Mouse (Mus musculus): ENCODE results near the gene Vamp2.

Vamp2 gene

DNA sequence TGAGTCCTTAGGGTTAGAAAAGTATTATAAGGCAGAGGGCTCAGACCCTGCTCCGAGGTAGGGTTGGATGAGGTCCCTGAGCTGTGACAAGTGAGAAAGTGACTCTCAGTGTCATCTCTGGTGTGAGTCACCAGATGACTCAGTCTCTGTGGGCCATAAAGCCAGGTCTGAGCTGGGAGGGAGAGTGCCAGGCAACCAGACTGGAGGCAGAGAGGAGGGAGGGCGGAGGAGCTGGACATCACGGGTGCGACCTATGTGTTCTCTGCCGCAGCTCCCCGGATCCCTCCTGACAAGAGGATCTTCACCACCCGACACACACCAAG, 14.1 kb downstream of the Vamp2 start:
- H3K36me3 ChIP-seq (ENCODE audit: insufficient read depth, low read length): peaks cover 69% of the 10 kb centered on the region
- no peak overlapping the region for H3K4me3 ChIP-seq (replicated peaks; ENCODE audit: low read length)
- H3K4me1 ChIP-seq (replicated peaks; ENCODE audit: low read depth, low read length): peaks cover 53% of the 10 kb centered on the region
- TF ChIP-seq NANOG (IDR thresholded peaks at IDR 0.05; ENCODE audit: borderline replicate concordance, low read length) (no peak), POU5F1 (IDR thresholded peaks at IDR 0.05; ENCODE audit: borderline replicate concordance, low read length) (no peak), CTCF (conservative IDR thresholded peaks at IDR 0.05; ENCODE audit: low read length) (no peak)
- H3K27me3 ChIP-seq (ENCODE audit: insufficient read depth, low read length): no peaks in the 10 kb centered on the region
- H3K9me3 ChIP-seq (ENCODE audit: low read length): no peaks in the 10 kb centered on the region

DNA sequence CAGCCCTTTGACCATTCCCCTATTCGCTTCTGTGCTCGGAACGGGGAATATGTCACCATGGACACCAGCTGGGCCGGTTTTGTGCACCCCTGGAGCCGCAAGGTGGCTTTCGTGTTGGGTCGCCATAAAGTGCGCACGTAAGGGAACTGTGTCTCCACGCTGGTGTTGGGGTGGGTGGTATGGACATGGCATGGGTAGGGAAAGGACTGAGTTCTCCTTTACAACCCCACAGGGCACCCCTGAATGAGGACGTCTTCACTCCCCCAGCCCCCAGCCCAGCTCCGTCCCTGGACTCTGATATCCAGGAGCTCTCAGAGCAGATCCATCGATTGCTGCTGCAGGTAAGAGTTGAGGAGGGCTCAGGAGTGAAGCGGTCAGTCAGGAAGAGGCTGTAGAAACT, 14.8 kb downstream of the Vamp2 start:
- Histone ChIP-seq H3K36me3 (ENCODE audit: insufficient read depth, low read length) (peaks cover 77% of the 10 kb centered on the region), H3K4me3 (replicated peaks; ENCODE audit: low read length) (no peak overlapping the region), H3K9me3 (ENCODE audit: low read length) (no peaks in the 10 kb centered on the region), H3K4me1 (replicated peaks; ENCODE audit: low read depth, low read length) (peaks cover 48% of the 10 kb centered on the region), H3K27me3 (ENCODE audit: insufficient read depth, low read length) (no peaks in the 10 kb centered on the region)
- TF ChIP-seq NANOG (IDR thresholded peaks at IDR 0.05; ENCODE audit: borderline replicate concordance, low read length) (no peak), POU5F1 (IDR thresholded peaks at IDR 0.05; ENCODE audit: borderline replicate concordance, low read length) (no peak), CTCF (conservative IDR thresholded peaks at IDR 0.05; ENCODE audit: low read length) (no peak)

GRCm38 (mm10) chr11:69103531-69104435, 15.5 kb downstream of the Vamp2 start:
- Histone ChIP-seq H3K27me3 (ENCODE audit: insufficient read depth, low read length) (no peaks in the 10 kb centered on the region), H3K36me3 (ENCODE audit: insufficient read depth, low read length) (peaks cover 83% of the 10 kb centered on the region), H3K9me3 (ENCODE audit: low read length) (no peaks in the 10 kb centered on the region), H3K4me3 (replicated peaks; ENCODE audit: low read length) (no peak overlapping the region), H3K4me1 (replicated peaks; ENCODE audit: low read depth, low read length) (peaks cover 46% of the 10 kb centered on the region)
- no peak for TF ChIP-seq POU5F1 (IDR thresholded peaks at IDR 0.05; ENCODE audit: borderline replicate concordance, low read length)
- TF ChIP-seq CTCF (conservative IDR thresholded peaks at IDR 0.05; ENCODE audit: low read length): no peak
- TF ChIP-seq NANOG (IDR thresholded peaks at IDR 0.05; ENCODE audit: borderline replicate concordance, low read length): no peak

DNA sequence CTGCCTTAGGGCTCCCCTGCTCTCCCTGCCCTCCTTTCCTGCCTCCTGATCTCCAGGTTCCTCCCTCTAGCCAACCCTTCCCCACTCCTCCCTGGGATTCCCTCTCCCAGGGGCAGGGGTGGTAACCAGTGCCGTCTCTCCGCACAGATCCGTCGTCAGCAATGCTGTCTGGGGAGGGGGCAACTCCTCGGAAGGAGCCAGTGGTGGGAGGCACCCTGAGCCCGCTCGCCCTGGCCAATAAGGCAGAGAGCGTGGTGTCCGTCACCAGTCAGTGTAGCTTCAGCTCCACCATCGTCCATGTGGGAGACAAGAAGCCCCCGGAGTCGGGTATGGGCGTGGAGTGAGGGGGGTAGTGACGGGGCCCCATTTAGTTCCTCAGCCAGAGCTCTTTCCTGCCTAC, 16.2 kb downstream of the Vamp2 start:
- Histone ChIP-seq H3K4me3 (replicated peaks; ENCODE audit: low read length) (no peak overlapping the region), H3K9me3 (ENCODE audit: low read length) (no peaks in the 10 kb centered on the region), H3K36me3 (ENCODE audit: insufficient read depth, low read length) (peaks cover 90% of the 10 kb centered on the region), H3K4me1 (replicated peaks; ENCODE audit: low read depth, low read length) (peaks cover 47% of the 10 kb centered on the region), H3K27me3 (ENCODE audit: insufficient read depth, low read length) (no peaks in the 10 kb centered on the region)
- TF ChIP-seq NANOG (IDR thresholded peaks at IDR 0.05; ENCODE audit: borderline replicate concordance, low read length) (no peak), POU5F1 (IDR thresholded peaks at IDR 0.05; ENCODE audit: borderline replicate concordance, low read length) (no peak), CTCF (conservative IDR thresholded peaks at IDR 0.05; ENCODE audit: low read length) (no peak)

GRCm38 (mm10) chr11:69105227-69105626, 16.9 kb downstream of the Vamp2 start:
- H3K36me3 ChIP-seq (ENCODE audit: insufficient read depth, low read length): peaks cover 92% of the 10 kb centered on the region
- no peak overlapping the region for H3K4me3 ChIP-seq (replicated peaks; ENCODE audit: low read length)
- no peaks in the 10 kb centered on the region for H3K9me3 ChIP-seq (ENCODE audit: low read length)
- TF ChIP-seq NANOG (IDR thresholded peaks at IDR 0.05; ENCODE audit: borderline replicate concordance, low read length): no peak
- no peak for TF ChIP-seq CTCF (conservative IDR thresholded peaks at IDR 0.05; ENCODE audit: low read length)
- TF ChIP-seq POU5F1 (IDR thresholded peaks at IDR 0.05; ENCODE audit: borderline replicate concordance, low read length): no peak
- peaks cover 46% of the 10 kb centered on the region for H3K4me1 ChIP-seq (replicated peaks; ENCODE audit: low read depth, low read length)
- H3K27me3 ChIP-seq (ENCODE audit: insufficient read depth, low read length): no peaks in the 10 kb centered on the region

- Histone ChIP-seq H3K9me3 (ENCODE audit: low read length) (no peaks in the 10 kb centered on the region), H3K27me3 (ENCODE audit: insufficient read depth, low read length) (no peaks in the 10 kb centered on the region), H3K4me1 (replicated peaks; ENCODE audit: low read depth, low read length) (peaks cover 41% of the 10 kb centered on the region), H3K4me3 (replicated peaks; ENCODE audit: low read length) (no peak overlapping the region), H3K36me3 (ENCODE audit: insufficient read depth, low read length) (peaks cover 87% of the 10 kb centered on the region)
- TF ChIP-seq NANOG (IDR thresholded peaks at IDR 0.05; ENCODE audit: borderline replicate concordance, low read length) (no peak), CTCF (conservative IDR thresholded peaks at IDR 0.05; ENCODE audit: low read length) (no peak), POU5F1 (IDR thresholded peaks at IDR 0.05; ENCODE audit: borderline replicate concordance, low read length) (no peak)
These were observed 17.5 kb downstream of the Vamp2 start for GRCm38 (mm10) chr11:69105796-69106195.

DNA sequence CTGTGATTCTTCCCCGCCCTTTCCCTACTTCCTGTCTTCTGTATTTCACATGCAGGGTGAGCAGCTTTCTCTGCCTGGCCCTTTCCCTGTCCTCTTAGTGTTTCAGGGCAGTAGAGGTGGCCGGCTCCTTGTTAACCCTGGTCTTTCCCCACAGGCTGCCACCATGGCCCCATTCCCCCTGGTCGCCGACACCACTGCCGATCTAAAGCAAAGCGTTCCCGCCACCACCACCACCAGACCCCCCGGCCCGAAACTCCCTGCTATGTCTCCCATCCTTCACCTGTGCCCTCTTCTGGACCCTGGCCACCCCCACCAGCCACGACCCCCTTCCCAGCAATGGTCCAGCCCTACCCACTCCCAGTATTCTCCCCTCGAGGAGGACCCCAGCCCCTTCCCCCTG, 18.0 kb downstream of the Vamp2 start:
- no peaks in the 10 kb centered on the region for H3K27me3 ChIP-seq (ENCODE audit: insufficient read depth, low read length)
- no peaks in the 10 kb centered on the region for H3K9me3 ChIP-seq (ENCODE audit: low read length)
- TF ChIP-seq POU5F1 (IDR thresholded peaks at IDR 0.05; ENCODE audit: borderline replicate concordance, low read length): no peak
- no peak for TF ChIP-seq NANOG (IDR thresholded peaks at IDR 0.05; ENCODE audit: borderline replicate concordance, low read length)
- TF ChIP-seq CTCF (conservative IDR thresholded peaks at IDR 0.05; ENCODE audit: low read length): no peak
- peaks cover 82% of the 10 kb centered on the region for H3K36me3 ChIP-seq (ENCODE audit: insufficient read depth, low read length)
- peaks cover 41% of the 10 kb centered on the region for H3K4me1 ChIP-seq (replicated peaks; ENCODE audit: low read depth, low read length)
- H3K4me3 ChIP-seq (replicated peaks; ENCODE audit: low read length): no peak overlapping the region

DNA sequence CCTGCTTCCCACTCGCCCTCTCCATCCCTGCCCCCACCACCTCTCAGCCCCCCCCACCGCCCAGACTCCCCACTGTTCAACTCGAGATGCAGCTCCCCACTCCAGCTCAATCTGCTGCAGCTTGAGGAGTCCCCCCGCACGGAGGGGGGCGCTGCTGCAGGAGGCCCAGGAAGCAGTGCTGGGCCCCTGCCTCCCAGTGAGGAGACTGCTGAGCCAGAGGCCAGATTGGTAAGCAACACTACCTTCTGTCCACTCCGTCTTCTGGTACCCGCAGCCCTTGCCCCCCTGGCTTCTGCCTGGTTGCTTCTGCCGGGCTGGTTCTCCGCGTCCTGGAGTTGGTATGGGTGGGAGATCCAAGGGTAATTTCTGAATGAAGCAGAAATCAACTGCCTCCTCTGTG, 18.6 kb downstream of the Vamp2 start:
- peaks cover 77% of the 10 kb centered on the region for H3K36me3 ChIP-seq (ENCODE audit: insufficient read depth, low read length)
- no peak for TF ChIP-seq CTCF (conservative IDR thresholded peaks at IDR 0.05; ENCODE audit: low read length)

DNA sequence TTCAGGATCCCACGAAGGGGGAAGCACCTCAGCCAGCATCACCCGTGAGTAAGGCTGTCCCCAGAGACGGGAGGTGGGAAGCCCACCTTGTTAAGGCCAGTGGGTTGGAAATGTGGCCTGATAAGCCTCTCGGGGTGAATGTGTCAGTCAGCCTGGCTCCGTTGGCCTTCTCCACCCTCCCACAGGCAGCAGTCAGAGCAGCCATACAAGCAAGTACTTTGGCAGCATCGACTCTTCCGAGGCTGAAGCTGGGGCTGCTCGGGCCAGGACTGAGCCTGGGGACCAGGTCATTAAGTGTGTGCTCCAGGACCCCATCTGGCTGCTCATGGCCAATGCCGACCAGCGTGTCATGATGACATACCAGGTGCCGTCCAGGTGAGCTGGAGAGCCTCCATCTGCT, 19.4 kb downstream of the Vamp2 start:
- TF ChIP-seq NANOG (IDR thresholded peaks at IDR 0.05; ENCODE audit: borderline replicate concordance, low read length): no peak
- no peak for TF ChIP-seq POU5F1 (IDR thresholded peaks at IDR 0.05; ENCODE audit: borderline replicate concordance, low read length)
- no peak for TF ChIP-seq CTCF (conservative IDR thresholded peaks at IDR 0.05; ENCODE audit: low read length)
- Histone ChIP-seq H3K4me1 (replicated peaks; ENCODE audit: low read depth, low read length) (peaks cover 46% of the 10 kb centered on the region), H3K4me3 (replicated peaks; ENCODE audit: low read length) (no peak overlapping the region), H3K9me3 (ENCODE audit: low read length) (no peaks in the 10 kb centered on the region), H3K36me3 (ENCODE audit: insufficient read depth, low read length) (peaks cover 68% of the 10 kb centered on the region), H3K27me3 (ENCODE audit: insufficient read depth, low read length) (peaks cover 13% of the 10 kb centered on the region)

More for the DNA sequence above, 18.6 kb downstream of the Vamp2 start:
- Histone ChIP-seq H3K4me3 (replicated peaks; ENCODE audit: low read length) (no peak overlapping the region), H3K9me3 (ENCODE audit: low read length) (no peaks in the 10 kb centered on the region), H3K27me3 (ENCODE audit: insufficient read depth, low read length) (peaks cover 5% of the 10 kb centered on the region), H3K4me1 (replicated peaks; ENCODE audit: low read depth, low read length) (peaks cover 46% of the 10 kb centered on the region)
